Mouse (Mus musculus) stomach, postnatal 0 days (tissue): ENCODE data around the gene Srebf2.

ENCODE experiments used
- CTCF ChIP-seq: IDR thresholded peaks from 2 replicates; pipeline ENCODE4 v1.5.1; 2016; ENCODE audit warnings: antibody characterized with exemption, low read depth, mild to moderate bottlenecking, moderate library complexity
- EP300 ChIP-seq: optimal IDR thresholded peaks from 2 replicates; pipeline ENCODE3; 2016; ENCODE audit warnings: antibody characterized with exemption

DNA sequence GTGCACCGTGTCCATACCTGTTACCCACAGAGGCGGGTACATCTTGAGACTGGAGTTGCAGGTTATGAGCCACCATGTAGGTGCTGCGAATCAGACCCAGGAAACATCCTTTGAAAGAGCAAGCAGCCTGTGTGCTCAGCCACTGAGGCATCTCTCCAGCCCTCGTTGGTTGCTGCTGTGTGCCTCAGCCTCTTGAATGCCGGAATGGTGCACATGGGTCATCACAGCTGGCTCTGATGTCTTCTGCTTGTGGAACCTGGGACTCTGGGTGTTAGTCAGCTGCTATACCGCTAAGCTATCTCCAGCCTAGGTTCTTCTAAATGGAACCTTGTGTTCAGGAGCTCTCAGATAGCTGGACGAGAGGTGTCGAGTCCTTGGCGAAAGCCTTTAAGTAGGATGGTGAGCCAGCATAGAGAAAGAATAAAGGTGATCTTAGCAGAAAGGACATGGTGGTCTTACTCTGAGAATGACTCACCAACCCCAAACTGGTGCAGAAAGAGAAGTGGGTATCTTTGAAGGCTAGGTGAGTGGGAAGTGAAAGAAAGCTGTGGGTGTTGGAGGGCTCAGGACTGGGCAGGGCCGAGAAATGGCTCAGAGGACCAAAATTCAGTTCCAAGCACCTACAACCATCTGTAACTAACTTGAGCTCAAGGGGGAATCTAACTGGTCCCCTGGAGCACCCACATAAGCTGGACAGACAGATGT is 16.5 kb downstream of the Srebf2 start:
- TF ChIP-seq CTCF (no peak), EP300 (no peak)
